9 mouse cellular contexts compared by ENCODE assay signal in genomic region chr15:85205792-85206702, GRCm38 (mm10). TPM values are rescaled to one million over a fixed set of nuclear protein-coding genes. Genes with fewer than 3 reads are reported as not detected.
DNase-seq lines count a peak whose midpoint lies in the region; ATAC-seq lines count a peak whose summit lies in the region.
"Had no signal": no experiment of that assay in that cellular context is flagged by ENCODE, and none has a peak within 500 bp of the region (broad histone marks: within the 10 kb centered on the region; RNA-seq: fewer than 3 reads in every experiment).

Gene Fbln1, plus strand, starts transcription at chr15:85205949.

- no peaks in the 10 kb centered on the region for H3K9me3 ChIP-seq in intestine, embryonic 15.5 days

- peak within 1 kb of the TSS; percentile 81 for H3K9ac ChIP-seq in intestine, embryonic 15.5 days

- DNase-seq in ZHBTc4 (ENCODE audit: low read depth, low spot score), result peak; percentile 92
- DNase-seq in embryo, embryonic 11.5 days (ENCODE audit: low read depth, low spot score), result peak; percentile 69
- DNase-seq in gastrocnemius, postnatal 4 days (ENCODE audit: low spot score in 2 of 2), result peak; percentile 80 to 82
- peak; percentile 50 to 84 for DNase-seq in left cerebral cortex, postnatal 10 days (ENCODE audit: extremely low spot score in 1 of 2, low spot score in 2 of 2)
- DNase-seq in right cerebral cortex, postnatal 36 days (ENCODE audit: low spot score in 2 of 2), result peak; percentile 45 to 64

- H3K4me3 ChIP-seq in intestine, embryonic 15.5 days (replicated peaks), result peak within 1 kb of the TSS; percentile 80
- H3K4me3 ChIP-seq: megakaryocyte, embryonic 14.5 days had no signal

- intact Hi-C loops in left cerebral cortex, postnatal 10 days (cut with DNase I), result no loop called here

- H3K36me3 ChIP-seq in intestine, embryonic 15.5 days, result 0 out of 2 replicates have a peak, but pooled peaks cover 3% of the 10 kb centered on the region

- WGBS in intestine, embryonic 15.5 days, result under 1% methylated on average over 64 of the region's 64 CpGs

- peak within 1 kb of the TSS; percentile 89 for H3K27ac ChIP-seq in intestine, embryonic 15.5 days

- peak; percentile 89 for ATAC-seq in intestine, embryonic 15.5 days
- ATAC-seq in megakaryocyte progenitor cell, adult 5-6 weeks (replicated peaks; ENCODE audit: poor library complexity), result peak; percentile 54
- no peak for ATAC-seq in activated CD4-positive, CD25-positive, alpha-beta regulatory T cell, adult 4 months

- no peaks in the 10 kb centered on the region for H3K27me3 ChIP-seq in intestine, embryonic 15.5 days (replicated peaks)

- peaks cover 32% of the 10 kb centered on the region for H3K4me1 ChIP-seq in intestine, embryonic 15.5 days (replicated peaks)

- peak within 1 kb of the TSS; percentile 92 for H3K4me2 ChIP-seq in intestine, embryonic 15.5 days (replicated peaks)

RNA-seq across cellular contexts. Expression of gene Fbln1, which starts in this region (rescaled TPM):
- total RNA-seq in gastrocnemius, postnatal 4 days (2021), result 10 to 100 TPM; 41.1 to 42.4 TPM
- 184 and 194 TPM in 2 replicates for polyA plus RNA-seq in intestine, embryonic 15.5 days (2015; fragmentation: Nextera tagmentation; extraction: Ambion mirVana)
- 10 to 100 TPM; 11.9 to 12.0 TPM for total RNA-seq in left cerebral cortex, postnatal 10 days (2021)
- total RNA-seq in megakaryocyte progenitor cell, adult 5-6 weeks (2015), result 0.42 and 0.47 TPM in 2 replicates
- total RNA-seq in megakaryocyte progenitor cell, adult 5-6 weeks (2017), result 0.24 and 0.37 TPM in 2 replicates
- under 1 TPM; 0.13 to 0.29 TPM for polyA plus RNA-seq in activated CD4-positive, CD25-positive, alpha-beta regulatory T cell, adult 4 months (2017; shearing (Covaris generic))

Comparison
In these comparisons a context has a peak if more than half of its experiments do, and no peak if none do; other contexts are left out.
1. RNA of gene Fbln1 (total RNA-seq): 41.1 to 42.4 TPM in gastrocnemius, postnatal 4 days and 11.9 to 12.0 TPM in left cerebral cortex, postnatal 10 days; 0.24 to 0.47 TPM in megakaryocyte progenitor cell, adult 5-6 weeks; every median in the first group is over 4 times any median in the second.
2. RNA of gene Fbln1 (polyA plus RNA-seq): 184 to 194 TPM in intestine, embryonic 15.5 days; 0.13 to 0.29 TPM in activated CD4-positive, CD25-positive, alpha-beta regulatory T cell, adult 4 months; every median in the first group is over 100 times any median in the second.
3. Peak in ATAC-seq in megakaryocyte progenitor cell, adult 5-6 weeks; RNA of the gene not detected or under 1 TPM.
4. Peak in every context shown above with its lines, with median percentiles within 50 percentile points of each other: DNase-seq.